Mouse (Mus musculus): ENCODE data around the gene Raet1e. TPM values are rescaled to one million over a fixed set of nuclear protein-coding genes. Genes with fewer than 3 reads are reported as not detected.
A peak's percentile ranks its signal among the peaks of the same experiment; 100 is the strongest.
"Not testable (repeated sequence)": the region's sequence is repeated elsewhere in the genome, so short reads cannot be mapped to it uniquely, and the experiment has no call there.

The Raet1e gene
- total and polyA plus RNA-seq, 3 experiments = not detected

DNA sequence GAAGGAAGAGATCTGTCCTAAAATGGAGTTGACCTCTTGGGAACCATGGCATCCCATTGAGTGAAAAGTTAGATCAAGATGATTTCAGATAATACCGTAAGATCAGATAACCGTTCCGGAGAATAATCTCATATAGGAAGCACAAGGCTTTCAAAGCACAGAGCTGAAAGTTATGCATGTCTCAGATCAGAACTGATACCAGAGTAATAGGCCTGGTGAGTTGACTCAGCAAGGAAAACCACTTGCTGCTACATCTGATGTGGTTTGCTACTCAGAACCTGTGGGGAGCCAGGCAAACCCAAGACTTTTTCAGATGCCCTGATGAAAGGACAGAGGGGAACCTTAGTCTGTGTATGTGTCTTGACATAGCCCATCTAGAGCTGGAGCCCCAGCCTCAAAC lies 43.0 kb downstream of the Raet1e start:
- H3K4me3 ChIP-seq (ENCODE audit: control insufficient read depth in 1 of 2, insufficient read depth in 1 of 2, low read depth in 2 of 2, low read length in 2 of 2); H3K9ac ChIP-seq (ENCODE audit: control insufficient read depth, low read depth, low read length, poor library complexity, severe bottlenecking); H3K9me3 ChIP-seq (replicated peaks; ENCODE audit: insufficient read depth, low read length); DNase-seq (ENCODE audit: low read depth, low spot score); H3K27ac ChIP-seq (ENCODE audit: control insufficient read depth, low read depth, low read length); H3K36me3 ChIP-seq (ENCODE audit: control insufficient read depth in 1 of 2, insufficient read depth in 2 of 2, low read length in 2 of 2); H3K79me2 ChIP-seq (ENCODE audit: control insufficient read depth, insufficient read depth, low read length, poor library complexity); H3K4me1 ChIP-seq (ENCODE audit: control insufficient read depth in 1 of 2, insufficient read depth in 2 of 2, low read length in 2 of 2); H3K27me3 ChIP-seq (ENCODE audit: control insufficient read depth in 1 of 2, insufficient read depth in 2 of 2, low read length in 2 of 2): not testable (repeated sequence)

DNA sequence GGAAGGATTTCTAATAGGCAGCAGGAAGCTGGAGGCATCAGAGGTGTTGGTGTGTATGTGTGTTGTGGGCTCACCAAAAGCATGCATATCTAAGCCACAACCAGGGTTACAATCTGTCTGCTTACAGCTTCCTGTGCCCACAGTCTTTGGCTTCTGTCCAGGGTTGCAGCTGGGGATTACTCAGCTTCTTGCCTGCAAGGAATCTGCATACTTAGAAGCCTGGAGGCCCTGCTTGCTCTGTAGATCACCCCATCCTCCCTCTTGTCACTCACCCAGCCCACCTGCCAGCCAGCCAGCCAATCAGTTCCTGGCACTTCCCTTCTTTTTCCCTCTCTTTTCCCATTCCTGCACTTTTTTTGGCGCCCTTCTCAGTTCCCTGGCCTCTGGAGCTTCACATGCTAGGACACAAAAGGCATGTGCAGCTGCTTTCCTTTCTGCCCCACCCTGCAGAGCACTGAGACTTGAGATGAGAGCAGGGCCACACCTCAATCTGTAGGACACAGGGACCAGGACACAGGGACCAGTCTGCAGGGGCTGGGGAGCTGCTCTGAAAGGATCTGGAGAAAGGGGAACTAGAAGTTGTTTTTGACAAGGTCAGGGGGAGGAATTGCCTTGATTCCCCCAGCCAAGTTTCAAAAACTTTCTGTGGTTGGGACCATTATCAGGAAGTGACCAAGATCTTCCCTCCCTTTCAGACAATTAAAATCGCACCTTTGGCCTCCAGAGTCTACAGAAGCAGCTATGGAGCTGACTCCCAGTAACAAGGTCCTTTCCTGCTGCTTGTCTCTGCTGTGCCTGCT lies 44.6 kb downstream of the Raet1e start:
- not testable (repeated sequence) for H3K4me3 ChIP-seq (ENCODE audit: control insufficient read depth in 1 of 2, insufficient read depth in 1 of 2, low read depth in 2 of 2, low read length in 2 of 2); H3K27ac ChIP-seq (ENCODE audit: control insufficient read depth, low read depth, low read length); H3K79me2 ChIP-seq (ENCODE audit: control insufficient read depth, insufficient read depth, low read length, poor library complexity); H3K27me3 ChIP-seq (ENCODE audit: control insufficient read depth in 1 of 2, insufficient read depth in 2 of 2, low read length in 2 of 2); H3K9me3 ChIP-seq (replicated peaks; ENCODE audit: insufficient read depth, low read length); H3K9ac ChIP-seq (ENCODE audit: control insufficient read depth, low read depth, low read length, poor library complexity, severe bottlenecking); H3K36me3 ChIP-seq (ENCODE audit: control insufficient read depth in 1 of 2, insufficient read depth in 2 of 2, low read length in 2 of 2); DNase-seq (ENCODE audit: low read depth, low spot score); H3K4me1 ChIP-seq (ENCODE audit: control insufficient read depth in 1 of 2, insufficient read depth in 2 of 2, low read length in 2 of 2)

DNA sequence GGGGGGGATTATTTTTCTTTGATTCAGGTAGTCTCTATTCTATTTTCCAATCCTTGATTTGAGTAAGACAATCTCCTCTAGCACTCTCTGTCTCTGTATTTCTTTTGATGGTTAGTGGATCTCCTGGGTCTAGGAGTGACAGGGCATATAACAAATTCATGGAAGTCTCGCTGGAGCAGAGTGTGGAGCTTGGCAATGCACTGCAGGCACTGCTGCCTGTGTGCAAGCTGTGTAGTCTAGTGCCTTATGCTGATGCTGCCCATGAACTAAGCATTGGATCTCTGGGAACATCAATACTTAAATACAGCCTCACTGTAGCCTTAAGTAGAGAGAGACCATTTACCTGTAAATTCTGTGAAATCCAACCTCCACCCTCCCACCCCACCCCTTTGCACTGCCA lies 48.1 kb downstream of the Raet1e start:
- H3K79me2 ChIP-seq (ENCODE audit: control insufficient read depth, insufficient read depth, low read length, poor library complexity); H3K27ac ChIP-seq (ENCODE audit: control insufficient read depth, low read depth, low read length); H3K4me3 ChIP-seq (ENCODE audit: control insufficient read depth in 1 of 2, insufficient read depth in 1 of 2, low read depth in 2 of 2, low read length in 2 of 2); DNase-seq (ENCODE audit: low read depth, low spot score); H3K9ac ChIP-seq (ENCODE audit: control insufficient read depth, low read depth, low read length, poor library complexity, severe bottlenecking); H3K9me3 ChIP-seq (replicated peaks; ENCODE audit: insufficient read depth, low read length); H3K4me1 ChIP-seq (ENCODE audit: control insufficient read depth in 1 of 2, insufficient read depth in 2 of 2, low read length in 2 of 2); H3K36me3 ChIP-seq (ENCODE audit: control insufficient read depth in 1 of 2, insufficient read depth in 2 of 2, low read length in 2 of 2); H3K27me3 ChIP-seq (ENCODE audit: control insufficient read depth in 1 of 2, insufficient read depth in 2 of 2, low read length in 2 of 2): not testable (repeated sequence)

DNA sequence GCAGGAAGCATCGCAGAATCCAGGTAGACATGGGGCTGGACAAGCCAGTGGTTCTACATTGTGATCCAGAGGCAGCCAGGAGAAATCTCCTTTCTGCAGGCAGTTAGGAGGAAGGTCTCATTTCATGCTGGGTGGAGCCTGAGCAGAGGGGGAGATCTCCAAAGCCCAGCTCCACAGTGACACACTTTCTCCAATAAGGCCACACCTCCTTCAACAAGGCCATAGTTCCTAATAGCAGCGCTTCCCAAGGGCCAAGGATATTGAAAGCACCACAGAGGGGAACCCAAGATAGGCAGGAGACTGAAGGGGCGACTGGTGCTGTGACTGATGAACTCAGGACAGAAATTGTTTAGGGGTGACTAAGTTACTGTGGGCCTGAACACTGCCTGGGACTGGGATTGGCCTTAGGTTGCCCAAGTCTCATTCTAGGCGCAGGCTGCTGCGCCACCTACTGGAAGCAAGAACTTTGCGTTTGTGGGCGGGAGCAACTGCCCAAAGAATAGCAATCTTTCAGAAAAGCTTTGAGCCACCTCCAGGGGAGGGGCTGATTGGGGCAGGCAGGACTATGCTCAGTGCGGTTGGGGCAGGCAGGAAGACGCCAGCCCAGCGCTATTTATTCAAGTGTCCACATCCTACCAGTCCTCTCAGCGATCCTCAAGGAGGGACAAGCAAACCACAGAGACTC lies 53.8 kb downstream of the Raet1e start:
- TF ChIP-seq RAD21 (IDR thresholded peaks at IDR 0.05; ENCODE audit: low read depth, low read length) = peak; percentile 15
- TF ChIP-seq SMC3 (IDR thresholded peaks at IDR 0.05; ENCODE audit: low read depth, low read length) = peak; percentile 26
- peak in 2 of 3 experiments; percentile 30 to 58; a peak in 4 of 6 replicates for TF ChIP-seq CTCF (IDR thresholded peaks at IDR 0.05 in 2 of 3, conservative IDR thresholded peaks at IDR 0.05 in 1 of 3; ENCODE audit: control insufficient read depth in 1 of 3, insufficient read depth in 1 of 3, low read depth in 2 of 3, low read length in 3 of 3, poor library complexity in 1 of 3, severe bottlenecking in 1 of 3)

DNA sequence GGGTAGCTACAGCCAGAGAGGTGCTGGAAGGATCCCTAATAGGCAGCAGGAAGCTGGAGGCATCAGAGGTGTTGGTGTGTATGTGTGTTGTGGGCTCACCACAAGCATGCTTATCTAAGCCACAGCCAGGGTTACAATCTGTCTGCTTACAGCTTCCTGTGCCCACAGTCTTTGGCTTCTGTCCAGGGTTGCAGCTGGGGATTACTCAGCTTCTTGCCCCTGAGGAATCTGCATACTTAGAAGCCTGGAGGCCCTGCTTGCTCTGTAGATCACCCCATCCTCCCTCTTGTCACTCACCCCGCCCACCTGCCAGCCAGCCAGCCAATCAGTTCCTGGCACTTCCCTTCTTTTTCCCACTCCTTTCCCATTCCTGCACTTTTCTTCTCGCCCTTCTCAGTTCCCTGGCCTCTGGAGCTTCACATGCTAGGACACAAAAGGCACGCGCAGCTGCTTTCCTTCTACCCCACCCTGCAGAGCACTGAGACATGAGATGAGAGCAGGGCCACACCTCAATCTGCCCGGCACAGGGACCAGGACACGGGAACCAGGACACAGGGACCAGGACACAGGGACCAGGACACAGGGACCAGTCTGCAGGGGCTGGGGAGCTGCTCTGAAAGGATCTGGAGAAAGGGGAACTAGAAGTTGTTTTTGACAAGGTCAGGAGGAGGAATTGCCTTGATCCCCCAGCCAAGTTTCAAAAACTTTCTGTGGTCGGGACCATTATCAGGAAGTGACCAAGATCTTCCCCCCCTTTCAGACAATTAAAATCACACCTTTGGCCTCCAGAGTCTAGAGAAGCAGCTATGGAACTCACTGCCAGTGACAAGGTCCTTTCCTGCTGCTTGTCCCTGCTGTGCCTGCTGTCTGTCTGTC lies 65.3 kb downstream of the Raet1e start:
- DNase-seq (ENCODE audit: low read depth, low spot score) = not testable (repeated sequence)

More for the DNA sequence above, 53.8 kb downstream of the Raet1e start:
- H3K36me3 ChIP-seq (ENCODE audit: control insufficient read depth in 1 of 2, insufficient read depth in 2 of 2, low read length in 2 of 2); H3K27me3 ChIP-seq (ENCODE audit: control insufficient read depth in 1 of 2, insufficient read depth in 2 of 2, low read length in 2 of 2); H3K27ac ChIP-seq (ENCODE audit: control insufficient read depth, low read depth, low read length); H3K4me3 ChIP-seq (ENCODE audit: control insufficient read depth in 1 of 2, insufficient read depth in 1 of 2, low read depth in 2 of 2, low read length in 2 of 2); H3K9me3 ChIP-seq (replicated peaks; ENCODE audit: insufficient read depth, low read length); H3K9ac ChIP-seq (ENCODE audit: control insufficient read depth, low read depth, low read length, poor library complexity, severe bottlenecking); H3K4me1 ChIP-seq (ENCODE audit: control insufficient read depth in 1 of 2, insufficient read depth in 2 of 2, low read length in 2 of 2); H3K79me2 ChIP-seq (ENCODE audit: control insufficient read depth, insufficient read depth, low read length, poor library complexity): not testable (repeated sequence)
- DNase-seq (ENCODE audit: low read depth, low spot score) = peak; percentile 42

More for the DNA sequence above, 65.3 kb downstream of the Raet1e start:
- not testable (repeated sequence) for H3K79me2 ChIP-seq (ENCODE audit: control insufficient read depth, insufficient read depth, low read length, poor library complexity); H3K27me3 ChIP-seq (ENCODE audit: control insufficient read depth in 1 of 2, insufficient read depth in 2 of 2, low read length in 2 of 2); H3K4me1 ChIP-seq (ENCODE audit: control insufficient read depth in 1 of 2, insufficient read depth in 2 of 2, low read length in 2 of 2); H3K36me3 ChIP-seq (ENCODE audit: control insufficient read depth in 1 of 2, insufficient read depth in 2 of 2, low read length in 2 of 2); H3K9ac ChIP-seq (ENCODE audit: control insufficient read depth, low read depth, low read length, poor library complexity, severe bottlenecking); H3K9me3 ChIP-seq (replicated peaks; ENCODE audit: insufficient read depth, low read length); H3K27ac ChIP-seq (ENCODE audit: control insufficient read depth, low read depth, low read length); H3K4me3 ChIP-seq (ENCODE audit: control insufficient read depth in 1 of 2, insufficient read depth in 1 of 2, low read depth in 2 of 2, low read length in 2 of 2)

All from MEL (cell line).